Mouse (Mus musculus) thymus, postnatal 4 days (tissue): ENCODE results near the gene Enah.

ENCODE experiments used
- DNase-seq: peaks from one replicate; pipeline ENCODE4 v3.0.0; 2021

Gene Enah

GRCm38 (mm10) chr1:182027426-182027979, 7.7 kb upstream of the Enah start:
- no peak for DNase-seq

GRCm38 (mm10) chr1:182026821-182027220, 7.0 kb upstream of the Enah start:
- no peak for DNase-seq

GRCm38 (mm10) chr1:182026120-182026519, 6.3 kb upstream of the Enah start:
- DNase-seq = no peak

- DNase-seq = no peak
Measured at GRCm38 (mm10) chr1:182021691-182022299, 2.0 kb upstream of the Enah start.

- DNase-seq = no peak
Measured at GRCm38 (mm10) chr1:182020831-182021460, 1.2 kb upstream of the Enah start.

GRCm38 (mm10) chr1:182019266-182019925, 394 bp downstream of the Enah start:
- peak; percentile 59 for DNase-seq

GRCm38 (mm10) chr1:182018397-182019265, 1.2 kb downstream of the Enah start:
- DNase-seq = peak; percentile 35

GRCm38 (mm10) chr1:182005831-182006230, 14.0 kb downstream of the Enah start:
- DNase-seq = no peak

- no peak for DNase-seq
Measured at GRCm38 (mm10) chr1:181998673-181999072, 21.1 kb downstream of the Enah start.

GRCm38 (mm10) chr1:181997791-181998190, 22.0 kb downstream of the Enah start:
- no peak for DNase-seq

- no peak for DNase-seq
Measured at GRCm38 (mm10) chr1:181993597-181993996, 26.2 kb downstream of the Enah start.

GRCm38 (mm10) chr1:181988367-181988766, 31.4 kb downstream of the Enah start:
- no peak for DNase-seq

GRCm38 (mm10) chr1:181987226-181987625, 32.6 kb downstream of the Enah start:
- DNase-seq = no peak

- DNase-seq = no peak
Measured at GRCm38 (mm10) chr1:181985880-181986279, 33.9 kb downstream of the Enah start.

- DNase-seq = no peak
Measured at GRCm38 (mm10) chr1:181984811-181985210, 35.0 kb downstream of the Enah start.

- no peak for DNase-seq
Measured at GRCm38 (mm10) chr1:181980017-181980719, 39.6 kb downstream of the Enah start.

GRCm38 (mm10) chr1:181975510-181975909, 44.3 kb downstream of the Enah start:
- DNase-seq = no peak

- no peak for DNase-seq
Measured at GRCm38 (mm10) chr1:181974897-181975296, 44.9 kb downstream of the Enah start.

- DNase-seq = no peak
Measured at GRCm38 (mm10) chr1:181965277-181965676, 54.5 kb downstream of the Enah start.

- DNase-seq = no peak
Measured at GRCm38 (mm10) chr1:181963827-181964226, 56.0 kb downstream of the Enah start.

GRCm38 (mm10) chr1:181963351-181963750, 56.4 kb downstream of the Enah start:
- no peak for DNase-seq

- DNase-seq = no peak
Measured at GRCm38 (mm10) chr1:181960383-181960782, 59.4 kb downstream of the Enah start.
